Mouse (Mus musculus) CH12.LX (cell line): ENCODE data around the gene Parp3. TPM values are rescaled to one million over a fixed set of nuclear protein-coding genes. Genes with fewer than 3 reads are reported as not detected.
"Not testable (repeated sequence)": the region's sequence is repeated elsewhere in the genome, so short reads cannot be mapped to it uniquely, and the experiment has no call there.

Experiments
- DNase-seq: peaks from one replicate; pipeline ENCODE4 v3.0.0-alpha.2; 2013; ENCODE audit errors: extremely low read depth
- H3K27ac ChIP-seq: 2 replicates; pipeline ENCODE4 v1.5.1; 2012; ENCODE audit warnings: low read depth, mild to moderate bottlenecking, control low read depth, moderate library complexity; ENCODE audit not compliant: insufficient read depth
- H3K27me3 ChIP-seq: replicated peaks from 2 replicates; pipeline ENCODE3; 2012; ENCODE audit warnings: inconsistent platforms
- H3K36me3 ChIP-seq, 2 experiments: replicated peaks in 1 of 2; 2 replicates each; pipeline versions ENCODE3 to v1.6.1; 2012; ENCODE audit warnings: inconsistent platforms in 1 of 2, low read length in 1 of 2, mild to moderate bottlenecking in 1 of 2, mixed read lengths in 1 of 2, moderate library complexity in 1 of 2; ENCODE audit not compliant: control insufficient read depth in 1 of 2, insufficient read depth in 1 of 2
- H3K4me1 ChIP-seq, 2 experiments: 2 replicates each; pipeline ENCODE4 v1.6.1; 2012; ENCODE audit warnings: inconsistent platforms in 1 of 2, moderate library complexity in 1 of 2; ENCODE audit not compliant: insufficient read depth in 2 of 2, control insufficient read depth in 1 of 2
- H3K4me2 ChIP-seq: 2 replicates; pipeline ENCODE4 v1.6.1; 2012; ENCODE audit warnings: low read depth, mild to moderate bottlenecking, control low read depth; ENCODE audit not compliant: poor library complexity, insufficient read depth, severe bottlenecking
- H3K4me3 ChIP-seq, 3 experiments: fragments of 150-350 bp in 1 of 3; sonication (generic) in 1 of 3; replicated peaks in 1 of 3; 2 replicates each; pipeline versions ENCODE3 to v1.5.1; 2011 to 2012; ENCODE audit warnings: low read depth in 2 of 3, low read length in 2 of 3, mild to moderate bottlenecking in 2 of 3, moderate library complexity in 2 of 3, control low read depth in 1 of 3, improper control_type of control experiment in 1 of 3, inconsistent platforms in 1 of 3, mixed read lengths in 1 of 3; ENCODE audit not compliant: poor library complexity in 1 of 3
- H3K79me2 ChIP-seq: replicated peaks from 2 replicates; pipeline ENCODE4 v1.6.1; 2012; ENCODE audit warnings: mild to moderate bottlenecking, moderate library complexity; ENCODE audit not compliant: control insufficient read depth, poor library complexity, insufficient read depth, severe bottlenecking; ENCODE audit errors: extremely low read depth
- H3K9ac ChIP-seq: 2 replicates; pipeline ENCODE4 v1.6.1; 2012; ENCODE audit warnings: low read depth, mild to moderate bottlenecking, control low read depth, moderate library complexity; ENCODE audit not compliant: insufficient read depth
- H3K9me3 ChIP-seq: replicated peaks from 2 replicates; pipeline ENCODE3; 2012; ENCODE audit warnings: low read length, inconsistent platforms, mixed read lengths
- BHLHE40 ChIP-seq: IDR thresholded peaks from 2 replicates; pipeline ENCODE4 v1.6.1; 2011; ENCODE audit warnings: mild to moderate bottlenecking, low read depth, low read length, improper control_type of control experiment
- ELF1 ChIP-seq: IDR thresholded peaks from 2 replicates; pipeline ENCODE4 v1.6.1; 2014; ENCODE audit warnings: low read depth, mild to moderate bottlenecking, inconsistent platforms, low read length, improper control_type of control experiment
- JUN ChIP-seq: IDR thresholded peaks from 2 replicates; pipeline ENCODE4 v1.6.1; 2011; ENCODE audit warnings: low read depth, mild to moderate bottlenecking, low read length, improper control_type of control experiment, moderate library complexity; ENCODE audit not compliant: insufficient read depth
- MAZ ChIP-seq: IDR thresholded peaks from 2 replicates; pipeline ENCODE4 v1.6.1; 2012; ENCODE audit warnings: low read depth, mild to moderate bottlenecking, inconsistent platforms, low read length, improper control_type of control experiment, moderate library complexity
- NELFE ChIP-seq: IDR thresholded peaks from 2 replicates; pipeline ENCODE4 v1.6.1; 2011; ENCODE audit warnings: low read depth, low read length, improper control_type of control experiment
- NRF1 ChIP-seq: IDR thresholded peaks from 2 replicates; pipeline ENCODE4 v1.6.1; 2014; ENCODE audit warnings: low read depth, mild to moderate bottlenecking, inconsistent platforms, low read length, improper control_type of control experiment, moderate library complexity
- RCOR1 ChIP-seq: conservative IDR thresholded peaks from 2 replicates; pipeline ENCODE4 v1.6.1; 2012; ENCODE audit warnings: low read depth, mild to moderate bottlenecking, inconsistent platforms, low read length, improper control_type of control experiment
- USF1 ChIP-seq: IDR thresholded peaks from 2 replicates; pipeline ENCODE4 v1.6.1; 2014; ENCODE audit warnings: low read depth, mild to moderate bottlenecking, inconsistent platforms, low read length, improper control_type of control experiment
- ZC3H11A ChIP-seq: IDR thresholded peaks from 2 replicates; pipeline ENCODE4 v1.6.1; 2012; ENCODE audit warnings: low read depth, mild to moderate bottlenecking, inconsistent platforms, low read length, improper control_type of control experiment
- ZMIZ1 ChIP-seq: IDR thresholded peaks from 2 replicates; pipeline ENCODE4 v1.6.1; 2012; ENCODE audit warnings: low read depth, mild to moderate bottlenecking, inconsistent platforms, low read length, improper control_type of control experiment
- dilution Hi-C: fragments of 300-500 bp; cut with MboI; formaldehyde crosslinking; loops from 2 replicates; pipeline ENCODE4 v1.14.3; 2020; ENCODE audit warnings: low sequenced_read_pairs; ENCODE audit not compliant: extremely low pct_unique_long_range_greater_than_20kb, extremely low pct_ligation_motif_present
- in situ Hi-C: fragments of 300-500 bp; cut with MboI; formaldehyde crosslinking; loops from 3 replicates; pipeline ENCODE4 v1.14.3; 2019; ENCODE audit warnings: low sequenced_read_pairs, low pct_ligation_motif_present, low pct_unique_long_range_greater_than_20kb, mixed read lengths
- polyA plus RNA-seq: library from polyadenylated mRNA; unstranded; fragments of >175 nt; gene quantifications from 2 replicates; pipeline ENCODE4 v1.2.1, GENCODE M21; 2012; ENCODE audit warnings: low read depth; ENCODE audit not compliant: insufficient read length
- total RNA-seq, 2 experiments: library from RNA; depleted of rRNA; stranded (reverse); fragments of 300-350 nt in 1 of 2; fragments of >200 nt in 1 of 2; gene quantifications; 2 replicates each; pipeline ENCODE4 v1.2.3; 2012 to 2014

Gene Parp3
- total and polyA plus RNA-seq, 3 experiments, result 10.3 to 24.6 (median 12.9) TPM

- H3K9ac ChIP-seq, result no peak within 1 kb of the TSS
- in situ Hi-C loops (no loop called here), dilution Hi-C loops (no loop called here)
- no peak for DNase-seq
- no peaks in the 10 kb centered on the region for H3K27me3 ChIP-seq
- no peaks in the 10 kb centered on the region for H3K36me3 ChIP-seq
- no peaks in the 10 kb centered on the region for H3K79me2 ChIP-seq
- H3K4me1 ChIP-seq, result no peaks in the 10 kb centered on the region
- H3K4me2 ChIP-seq, result no peak within 1 kb of the TSS
- H3K27ac ChIP-seq, result no peak within 1 kb of the TSS
- H3K9me3 ChIP-seq, result no peaks in the 10 kb centered on the region
- TF ChIP-seq ELF1 (no peak), NRF1 (no peak), RCOR1 (no peak), JUN (no peak), ZMIZ1 (no peak), NELFE (no peak)
- H3K4me3 ChIP-seq, result no peak within 1 kb of the TSS
These were observed 22.9 kb upstream of the Parp3 start, which contains the start of gene Iqcf1 for GRCm38 (mm10) chr9:106499667-106500066. Iqcf1 (plus strand) TSS chr9:106499967.

DNA sequence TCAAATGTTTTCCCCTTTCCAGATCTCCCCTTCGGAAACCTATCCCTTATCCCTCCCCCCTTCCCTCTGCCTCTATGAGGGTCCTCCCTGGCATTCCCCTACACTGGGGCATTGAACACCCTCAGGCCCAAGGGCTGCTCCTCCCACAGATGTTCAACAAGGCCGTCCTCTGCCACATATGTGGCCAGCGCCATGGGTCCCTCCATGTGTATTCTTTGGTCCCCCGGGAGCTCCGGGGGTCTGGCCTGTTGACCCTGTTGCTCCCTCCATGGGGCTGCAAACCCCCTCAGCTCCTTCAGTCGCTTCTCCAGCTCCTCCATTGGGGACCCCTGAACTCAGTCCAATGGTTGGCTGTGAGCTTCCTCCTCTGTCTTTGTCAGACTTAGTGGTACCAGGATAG, 10.9 kb upstream of the Parp3 start:
- H3K9me3 ChIP-seq, DNase-seq, H3K27me3 ChIP-seq, H3K4me2 ChIP-seq, H3K79me2 ChIP-seq, H3K9ac ChIP-seq, in situ Hi-C loops, dilution Hi-C loops, H3K27ac ChIP-seq, H3K4me1 ChIP-seq, H3K4me3 ChIP-seq: not testable (repeated sequence)
- peaks cover 31 to 48% of the 10 kb centered on the region in 2 experiments for H3K36me3 ChIP-seq

- in situ Hi-C loops, result no loop called here
- H3K9me3 ChIP-seq, result no peaks in the 10 kb centered on the region
- no peak overlapping the region for H3K4me3 ChIP-seq
- TF ChIP-seq MAZ, result no peak
- TF ChIP-seq USF1, result no peak
- no peak for TF ChIP-seq BHLHE40
- TF ChIP-seq ZC3H11A, result no peak
- TF ChIP-seq, all 38 proteins: peak for 0
- Histone ChIP-seq H3K9ac (no peak overlapping the region), H3K4me2 (no peak overlapping the region), H3K27me3 (no peaks in the 10 kb centered on the region), H3K4me1 (peaks cover 0 to 12% of the 10 kb centered on the region in 2 experiments; a peak in 2 of 4 replicates), H3K27ac (no peak overlapping the region), H3K36me3 (peaks cover 51 to 68% of the 10 kb centered on the region in 2 experiments), H3K79me2 (no peaks in the 10 kb centered on the region)
- DNase-seq, result no peak
- dilution Hi-C loops, result no loop called here
These were observed 8.3 kb upstream of the Parp3 start for GRCm38 (mm10) chr9:106485076-106485475.
